Mouse (Mus musculus): Measurements from ENCODE around the gene Cradd.

- no peak for TF ChIP-seq CTCF (IDR thresholded peaks at IDR 0.05; ENCODE audit: low read depth, low read length)
- no peak for TF ChIP-seq POLR2A (IDR thresholded peaks at IDR 0.05; ENCODE audit: extremely low read depth, insufficient read depth, low read length)
These were observed 112.3 kb downstream of the Cradd start for GRCm38 (mm10) chr10:95211660-95212059.

Data from liver, adult 2 months (tissue).